Mouse (Mus musculus): Measurements from ENCODE around the gene Prr7. TPM values are rescaled to one million over a fixed set of nuclear protein-coding genes. Genes with fewer than 3 reads are reported as not detected.
A peak's percentile ranks its signal among the peaks of the same experiment; 100 is the strongest.

The Prr7 gene
- polyA plus RNA-seq, 1 experiment from 2014 or later, result 5.5 TPM

GRCm38 (mm10) chr13:55473076-55473831 lies 9.2 kb downstream of the Prr7 start:
- Histone ChIP-seq H3K36me3 (replicated peaks) (peaks cover 30% of the 10 kb centered on the region), H3K4me3 (peak overlapping the region; percentile 44), H3K4me2 (peak overlapping the region; percentile 97), H3K27me3 (replicated peaks) (no peaks in the 10 kb centered on the region), H3K27ac (peak overlapping the region; percentile 89), H3K9me3 (no peaks in the 10 kb centered on the region), H3K4me1 (peaks cover 72% of the 10 kb centered on the region), H3K9ac (peak overlapping the region; percentile 68; the same call in 1 of the 2 replicates)
- no peak for ATAC-seq (replicated peaks)
- 17% methylated on average over 18 of the region's 18 CpGs for WGBS

GRCm38 (mm10) chr13:55473961-55474360 lies 9.9 kb downstream of the Prr7 start:
- Histone ChIP-seq H3K4me2 (0 out of 2 replicates have a peak overlapping the region, but pooled peaks have one; percentile 3), H3K9me3 (no peaks in the 10 kb centered on the region), H3K9ac (0 out of 2 replicates have a peak overlapping the region, but pooled peaks have one; percentile 11), H3K27me3 (replicated peaks) (no peaks in the 10 kb centered on the region), H3K36me3 (replicated peaks) (peaks cover 33% of the 10 kb centered on the region), H3K4me3 (no peak overlapping the region), H3K27ac (peak overlapping the region; percentile 89), H3K4me1 (peaks cover 65% of the 10 kb centered on the region)
- WGBS, result 51% methylated on average over 11 of the region's 11 CpGs
- ATAC-seq (replicated peaks), result no peak

GRCm38 (mm10) chr13:55474621-55475069 lies 10.6 kb downstream of the Prr7 start:
- H3K4me3 ChIP-seq, result no peak overlapping the region
- no peaks in the 10 kb centered on the region for H3K27me3 ChIP-seq (replicated peaks)
- H3K9ac ChIP-seq, result no peak overlapping the region
- no peaks in the 10 kb centered on the region for H3K9me3 ChIP-seq
- 0 out of 2 replicates have a peak overlapping the region, but pooled peaks have one; percentile 5 for H3K4me2 ChIP-seq
- H3K27ac ChIP-seq, result peak overlapping the region; percentile 89
- 7% methylated on average over 5 of the region's 5 CpGs for WGBS
- ATAC-seq (replicated peaks), result 0 out of 2 replicates have a peak, but pooled peaks have one; percentile 3
- H3K4me1 ChIP-seq, result peaks cover 58% of the 10 kb centered on the region
- H3K36me3 ChIP-seq (replicated peaks), result peaks cover 40% of the 10 kb centered on the region

- Histone ChIP-seq H3K36me3 (replicated peaks) (peaks cover 49% of the 10 kb centered on the region), H3K27me3 (replicated peaks) (no peaks in the 10 kb centered on the region), H3K9ac (no peak overlapping the region), H3K4me1 (peaks cover 47% of the 10 kb centered on the region), H3K27ac (peak overlapping the region; percentile 23), H3K9me3 (no peaks in the 10 kb centered on the region), H3K4me3 (no peak overlapping the region), H3K4me2 (no peak overlapping the region)
- 84% methylated on average over 5 of the region's 5 CpGs for WGBS
- no peak for ATAC-seq (replicated peaks)
These were observed 11.7 kb downstream of the Prr7 start for GRCm38 (mm10) chr13:55475750-55476149.

GRCm38 (mm10) chr13:55476256-55476655 lies 12.2 kb downstream of the Prr7 start:
- Histone ChIP-seq H3K9me3 (no peaks in the 10 kb centered on the region), H3K27me3 (replicated peaks) (no peaks in the 10 kb centered on the region), H3K36me3 (replicated peaks) (peaks cover 54% of the 10 kb centered on the region), H3K4me1 (peaks cover 42% of the 10 kb centered on the region), H3K4me2 (no peak overlapping the region), H3K27ac (peak overlapping the region; percentile 23; the same call in 1 of the 2 replicates), H3K4me3 (no peak overlapping the region), H3K9ac (0 out of 2 replicates have a peak overlapping the region, but pooled peaks have one; percentile 14)
- 92% methylated on average over 8 of the region's 8 CpGs for WGBS
- ATAC-seq (replicated peaks), result no peak

- Histone ChIP-seq H3K4me1 (peaks cover 36% of the 10 kb centered on the region), H3K9ac (no peak overlapping the region), H3K9me3 (no peaks in the 10 kb centered on the region), H3K36me3 (replicated peaks) (peaks cover 65% of the 10 kb centered on the region), H3K27me3 (replicated peaks) (no peaks in the 10 kb centered on the region), H3K27ac (0 out of 2 replicates have a peak overlapping the region, but pooled peaks have one; percentile 14), H3K4me2 (no peak overlapping the region), H3K4me3 (no peak overlapping the region)
- ATAC-seq (replicated peaks), result no peak
- 72% methylated on average over 16 of the region's 16 CpGs for WGBS
These were observed 13.4 kb downstream of the Prr7 start for GRCm38 (mm10) chr13:55477492-55477891.

- Histone ChIP-seq H3K36me3 (replicated peaks) (peaks cover 65% of the 10 kb centered on the region), H3K4me2 (no peak overlapping the region), H3K9me3 (no peaks in the 10 kb centered on the region), H3K27ac (no peak overlapping the region), H3K27me3 (replicated peaks) (no peaks in the 10 kb centered on the region), H3K4me1 (peaks cover 36% of the 10 kb centered on the region), H3K4me3 (no peak overlapping the region), H3K9ac (no peak overlapping the region)
- 54% methylated on average over 5 of the region's 5 CpGs for WGBS
- no peak for ATAC-seq (replicated peaks)
These were observed 14.0 kb downstream of the Prr7 start for GRCm38 (mm10) chr13:55478036-55478435.

GRCm38 (mm10) chr13:55479008-55479407 lies 14.9 kb downstream of the Prr7 start:
- Histone ChIP-seq H3K9ac (no peak overlapping the region), H3K4me2 (no peak overlapping the region), H3K4me1 (peaks cover 36% of the 10 kb centered on the region), H3K9me3 (no peaks in the 10 kb centered on the region), H3K27me3 (replicated peaks) (no peaks in the 10 kb centered on the region), H3K36me3 (replicated peaks) (peaks cover 65% of the 10 kb centered on the region), H3K4me3 (no peak overlapping the region), H3K27ac (no peak overlapping the region; the same call in 1 of the 2 replicates)
- WGBS, result 85% methylated on average over 7 of the region's 7 CpGs
- ATAC-seq (replicated peaks), result no peak

GRCm38 (mm10) chr13:55479929-55480328 lies 15.9 kb downstream of the Prr7 start:
- ATAC-seq (replicated peaks), result no peak
- peaks cover 36% of the 10 kb centered on the region for H3K4me1 ChIP-seq

GRCm38 (mm10) chr13:55482542-55482941 lies 18.5 kb downstream of the Prr7 start:
- Histone ChIP-seq H3K9ac (0 out of 2 replicates have a peak overlapping the region, but pooled peaks have one; percentile 100), H3K4me3 (peak overlapping the region; percentile 77; the same call in 1 of the 2 replicates), H3K36me3 (replicated peaks) (peaks cover 35% of the 10 kb centered on the region), H3K9me3 (no peaks in the 10 kb centered on the region), H3K27me3 (replicated peaks) (no peaks in the 10 kb centered on the region), H3K4me2 (peak overlapping the region; percentile 94), H3K27ac (peak overlapping the region; percentile 99), H3K4me1 (peaks cover 46% of the 10 kb centered on the region)
- 73% methylated on average over 7 of the region's 7 CpGs for WGBS
- no peak for ATAC-seq (replicated peaks)

More at GRCm38 (mm10) chr13:55479929-55480328, 15.9 kb downstream of the Prr7 start:
- no peak overlapping the region for H3K4me3 ChIP-seq
- H3K9ac ChIP-seq, result no peak overlapping the region
- no peak overlapping the region for H3K4me2 ChIP-seq
- no peaks in the 10 kb centered on the region for H3K9me3 ChIP-seq
- H3K36me3 ChIP-seq (replicated peaks), result peaks cover 61% of the 10 kb centered on the region
- H3K27ac ChIP-seq, result no peak overlapping the region
- no peaks in the 10 kb centered on the region for H3K27me3 ChIP-seq (replicated peaks)

GRCm38 (mm10) chr13:55483071-55483470 lies 19.0 kb downstream of the Prr7 start:
- Histone ChIP-seq H3K4me1 (peaks cover 46% of the 10 kb centered on the region), H3K4me3 (peak overlapping the region; percentile 77), H3K9ac (peak overlapping the region; percentile 100), H3K4me2 (peak overlapping the region; percentile 94), H3K36me3 (replicated peaks) (peaks cover 35% of the 10 kb centered on the region), H3K9me3 (no peaks in the 10 kb centered on the region), H3K27me3 (replicated peaks) (no peaks in the 10 kb centered on the region), H3K27ac (peak overlapping the region; percentile 99)
- WGBS, result 33% methylated on average over 9 of the region's 9 CpGs
- no peak; the same call in 1 of the 2 replicates for ATAC-seq (replicated peaks)

GRCm38 (mm10) chr13:55483593-55483992 lies 19.5 kb downstream of the Prr7 start:
- Histone ChIP-seq H3K4me2 (peak overlapping the region; percentile 94), H3K4me3 (peak overlapping the region; percentile 77), H3K9ac (peak overlapping the region; percentile 100), H3K36me3 (replicated peaks) (peaks cover 35% of the 10 kb centered on the region), H3K4me1 (peaks cover 51% of the 10 kb centered on the region), H3K27me3 (replicated peaks) (no peaks in the 10 kb centered on the region), H3K9me3 (no peaks in the 10 kb centered on the region), H3K27ac (peak overlapping the region; percentile 99)
- peak; percentile 87 for ATAC-seq (replicated peaks)
- 4% methylated on average over 15 of the region's 15 CpGs for WGBS

Data from midbrain, embryonic 15.5 days (tissue).